Mouse (Mus musculus) 3T3-L1 (cell line): ENCODE measurements around the gene Cmtm1.
"Not testable (repeated sequence)": the region's sequence is repeated elsewhere in the genome, so short reads cannot be mapped to it uniquely, and the experiment has no call there.

Source experiments
- DNase-seq: peaks from one replicate; pipeline ENCODE4 v3.0.0-alpha.2; 2015; ENCODE audit warnings: low read depth, low spot score

The Cmtm1 gene

DNA sequence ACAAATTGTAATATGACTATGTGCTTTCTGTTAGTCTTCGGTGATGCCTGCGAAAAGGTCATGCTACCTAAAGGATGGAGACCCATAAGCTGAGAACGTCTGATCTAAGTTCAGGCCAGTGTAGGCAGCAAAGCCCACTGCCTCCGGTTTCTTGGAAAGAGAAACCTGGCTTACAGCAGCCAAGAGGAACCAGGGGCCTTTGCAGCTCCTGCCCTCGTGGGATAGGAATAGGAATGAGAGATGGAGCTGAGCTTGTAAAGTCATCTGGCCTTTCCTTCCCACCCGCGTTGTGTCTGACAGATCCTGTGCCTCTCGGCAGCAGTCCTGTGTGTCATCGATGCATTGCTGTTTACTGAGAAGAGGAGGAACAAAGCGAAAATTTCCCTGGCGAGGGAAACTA, 11.3 kb upstream of the Cmtm1 start, which contains the start of gene Gm11020:
Gm11020 (plus strand) TSS at position 301 of the 400 bp plus-strand sequence.
- not testable (repeated sequence) for DNase-seq

DNA sequence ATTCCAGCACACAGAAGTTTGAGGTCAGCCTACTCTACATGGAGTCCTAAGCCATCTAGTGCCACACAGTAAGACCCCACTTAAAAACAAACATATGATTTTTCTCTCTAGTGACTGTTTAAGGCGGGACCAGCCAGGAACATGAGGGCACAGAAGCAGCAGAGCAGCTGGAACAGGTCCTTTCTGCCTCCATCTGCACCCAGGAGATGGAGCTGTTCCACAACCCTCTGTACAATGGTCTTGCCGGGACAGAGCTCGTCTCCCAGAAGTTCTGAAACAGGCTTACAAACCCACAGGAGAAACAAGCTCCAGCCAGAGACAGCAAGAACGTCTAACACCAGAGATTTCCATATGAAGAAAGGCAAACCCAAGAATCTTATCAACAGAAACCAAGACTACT, 3.4 kb upstream of the Cmtm1 start:
- DNase-seq: peak; percentile 24

DNA sequence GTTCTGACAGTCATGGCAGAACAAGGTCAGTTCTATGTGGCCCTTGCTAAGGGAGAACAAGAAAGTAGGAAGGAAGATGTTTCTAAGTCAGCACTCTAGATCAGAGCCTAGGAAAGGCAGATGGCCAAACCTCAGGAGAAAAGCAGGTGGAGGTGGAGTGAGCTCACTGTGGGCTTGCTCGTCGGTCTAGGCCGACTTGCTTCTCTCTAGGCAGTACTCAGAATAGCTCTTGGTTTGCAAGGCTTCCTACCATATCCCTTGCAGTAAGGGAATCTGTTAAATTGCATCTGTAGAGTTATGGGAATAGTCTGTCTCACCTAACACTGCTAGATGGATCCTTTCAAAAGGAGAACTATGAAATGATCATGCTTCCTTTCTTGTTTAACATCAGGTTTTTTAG, 2.1 kb upstream of the Cmtm1 start:
- not testable (repeated sequence) for DNase-seq

DNA sequence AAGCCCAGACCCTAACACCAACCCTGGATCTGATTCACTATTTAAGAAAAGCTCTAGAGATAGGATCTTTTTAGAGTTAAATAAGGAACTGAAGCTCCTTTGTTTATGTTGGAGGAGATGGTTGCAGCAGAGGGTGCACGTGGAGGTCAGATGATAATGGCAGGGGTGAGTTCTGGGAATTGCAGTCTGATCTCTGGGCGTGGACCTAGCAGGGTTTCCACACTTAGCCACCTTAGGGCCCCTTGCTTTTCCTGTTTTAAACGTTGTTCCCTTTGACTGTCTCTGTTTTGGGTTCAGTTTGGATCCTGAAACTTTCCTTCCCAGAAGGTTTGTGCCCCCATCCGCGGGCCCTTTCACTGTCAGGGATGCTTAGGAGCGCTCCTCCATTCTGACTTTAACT, 1.6 kb downstream of the Cmtm1 start:
- not testable (repeated sequence) for DNase-seq

DNA sequence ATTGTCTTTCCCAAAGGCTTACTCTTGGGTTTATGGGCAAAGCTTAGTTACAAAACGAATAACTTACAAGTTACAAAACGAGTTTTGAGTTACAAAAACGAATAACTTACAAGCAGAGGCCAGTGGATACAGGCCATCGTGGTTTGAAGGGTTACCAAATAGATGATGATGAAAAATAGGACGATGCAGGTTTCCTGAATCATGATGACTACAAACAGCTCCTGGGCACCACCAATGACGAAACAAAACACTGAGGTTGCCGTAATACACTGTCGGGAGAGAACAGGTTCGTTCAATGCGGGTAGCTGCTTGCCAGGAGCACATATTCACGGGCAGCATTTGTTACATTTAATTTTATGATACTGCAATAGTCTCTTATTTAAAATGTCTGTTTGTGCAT, 5.0 kb downstream of the Cmtm1 start:
- DNase-seq: no peak

DNA sequence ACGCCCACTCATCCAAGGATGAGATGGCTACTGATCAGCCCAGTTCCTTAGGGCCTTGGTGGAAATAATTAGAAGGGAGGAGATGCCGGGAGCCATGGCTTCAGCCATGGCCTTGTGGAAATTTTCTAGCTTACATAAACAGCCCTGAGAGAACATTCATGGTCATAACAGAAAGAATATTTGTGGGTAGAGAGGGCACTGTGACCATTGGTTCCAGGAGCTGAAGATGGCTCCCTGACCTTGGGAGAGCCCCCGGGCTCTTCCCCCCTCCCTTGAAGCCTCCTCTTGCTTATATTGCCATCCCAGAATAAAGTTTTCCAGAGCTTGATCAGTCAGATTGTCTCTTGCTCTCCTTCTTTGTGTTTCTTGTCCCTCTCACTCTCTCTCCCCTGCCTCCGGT, 7.4 kb downstream of the Cmtm1 start:
- not testable (repeated sequence) for DNase-seq

DNA sequence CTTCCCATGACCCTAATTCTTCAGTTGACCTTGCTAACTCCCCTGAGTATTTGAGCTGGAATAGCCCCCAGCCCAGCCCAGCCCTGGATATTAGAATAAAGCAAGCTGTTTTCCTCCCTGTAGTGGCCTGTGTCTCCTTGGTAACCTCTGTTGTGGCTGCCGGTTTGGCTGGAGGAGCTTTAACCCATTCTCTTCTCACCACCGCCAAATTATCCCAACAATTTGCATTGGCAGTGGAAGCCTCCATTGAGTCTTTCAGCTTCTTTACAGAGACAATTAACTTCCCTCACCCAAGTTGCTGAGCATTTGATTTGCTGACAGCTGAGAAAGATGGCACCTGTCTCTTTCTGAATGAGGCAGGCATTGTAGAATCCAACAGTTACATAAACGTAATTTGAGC, 8.4 kb downstream of the Cmtm1 start:
- not testable (repeated sequence) for DNase-seq

DNA sequence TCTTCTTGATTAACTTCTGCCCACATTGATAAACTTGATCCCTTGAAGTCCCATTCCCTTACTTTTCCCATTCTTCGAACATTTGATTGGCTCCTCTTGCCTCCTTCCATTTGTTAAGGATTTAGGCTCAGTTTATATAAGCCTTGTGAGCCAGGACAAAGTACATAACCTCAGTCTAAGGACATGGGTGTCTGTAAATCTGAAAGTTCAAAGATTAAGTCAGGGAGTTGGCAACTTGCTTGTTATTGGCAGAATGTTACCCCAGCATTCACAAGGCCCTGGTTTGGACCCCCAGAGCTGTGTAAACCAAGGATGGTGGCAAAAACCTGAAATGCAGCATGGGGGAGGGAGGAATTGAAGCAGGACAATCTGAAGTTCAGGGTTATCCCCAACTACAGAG, 15.5 kb downstream of the Cmtm1 start:
- no peak for DNase-seq

DNA sequence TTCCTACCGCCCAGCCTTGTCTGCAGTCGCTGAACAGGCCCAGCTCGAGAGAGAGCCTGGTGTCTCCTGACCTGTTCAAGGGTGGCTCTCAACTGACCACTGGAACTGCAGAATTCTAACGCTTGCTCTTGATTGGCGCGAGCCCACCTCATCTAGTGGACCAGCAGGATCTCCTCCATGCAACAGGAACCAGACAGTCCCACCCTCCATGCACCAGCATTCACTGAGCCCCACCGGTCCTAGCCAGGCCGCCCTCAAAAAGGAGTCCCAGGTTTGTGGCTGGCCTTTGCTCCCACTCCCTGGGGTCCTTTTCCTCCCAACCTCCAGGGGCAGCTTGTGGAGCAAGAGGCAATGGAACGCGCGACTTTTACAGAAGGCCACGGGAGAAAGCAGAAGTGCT, 16.9 kb downstream of the Cmtm1 start, which contains the start of gene Cmtm2a:
Cmtm2a (minus strand) TSS at position 101 of the 400 bp plus-strand sequence.
- not testable (repeated sequence) for DNase-seq

DNA sequence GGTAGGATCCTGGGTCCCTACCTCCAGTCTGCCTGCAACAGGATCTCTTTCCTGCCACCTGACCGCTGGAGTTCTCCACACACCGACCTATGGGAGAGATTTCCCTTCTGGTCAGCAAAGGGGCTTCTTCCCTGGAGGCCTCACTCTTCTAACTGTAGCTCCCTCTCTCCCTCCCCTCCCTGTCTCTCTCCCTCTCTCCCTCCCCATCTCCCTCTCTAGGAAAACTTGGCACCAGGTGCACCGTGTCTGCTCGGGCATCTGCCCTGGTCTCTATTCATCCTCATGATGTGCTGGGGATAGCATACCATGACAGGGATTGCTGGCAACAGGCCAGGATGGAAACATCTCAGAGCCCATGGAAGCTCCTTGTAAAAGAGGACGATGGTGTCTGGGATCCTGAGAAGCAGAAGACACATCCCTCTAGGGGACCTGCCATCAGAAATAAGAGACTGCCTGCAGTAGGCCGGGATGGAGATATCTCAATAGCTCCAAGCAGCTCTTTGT, 41.0 kb downstream of the Cmtm1 start:
- no peak for DNase-seq

DNA sequence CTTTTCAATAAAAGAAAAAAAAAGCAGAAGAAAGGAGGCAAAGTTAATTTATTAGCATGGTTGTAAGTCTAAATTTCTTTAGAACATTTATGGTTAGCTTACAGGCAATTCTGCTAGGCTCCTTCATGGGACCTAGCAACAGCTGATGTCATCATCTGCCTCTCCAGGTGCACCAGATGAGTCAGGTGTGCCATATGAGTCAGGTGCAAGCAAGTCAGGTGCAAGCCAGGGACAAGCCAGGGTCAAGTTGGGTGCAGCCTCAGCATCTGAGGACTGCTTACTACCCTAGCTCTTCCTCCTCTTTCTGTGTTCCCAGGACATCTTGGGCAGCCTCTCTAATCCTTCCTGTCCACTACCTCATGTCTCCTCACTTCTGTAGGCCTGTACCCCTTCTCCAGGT, 41.6 kb downstream of the Cmtm1 start:
- no peak for DNase-seq

DNA sequence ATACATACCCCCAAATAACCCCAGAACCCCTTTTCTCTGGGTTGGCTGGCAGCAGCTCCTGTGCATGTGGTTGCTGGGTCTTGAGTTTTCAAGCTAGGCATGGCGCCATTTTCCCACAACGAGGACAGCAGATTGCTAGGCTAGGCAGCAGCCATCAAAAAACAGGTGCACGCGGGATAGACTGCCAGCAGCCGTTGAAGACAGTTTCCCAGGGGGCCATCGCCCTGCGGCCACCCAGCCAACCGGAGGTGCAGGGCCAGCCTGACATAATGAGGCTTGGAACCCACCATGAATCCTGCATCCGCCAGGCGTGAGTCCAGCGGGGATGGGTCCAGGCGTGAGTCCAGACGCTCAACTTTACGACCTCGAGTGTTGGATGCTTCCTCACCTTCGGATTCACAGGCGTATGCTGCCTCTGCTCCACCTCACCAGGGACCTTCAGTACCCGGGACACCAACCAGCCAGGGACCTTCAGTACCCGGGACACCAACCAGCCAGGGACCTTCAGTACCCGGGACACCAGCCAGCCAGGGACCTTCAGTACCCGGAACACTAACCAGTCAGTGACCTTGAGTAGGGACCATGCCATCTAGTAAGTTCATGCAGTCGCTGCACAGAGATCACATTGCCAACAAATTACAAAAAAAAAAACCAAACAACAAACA, 45.5 kb downstream of the Cmtm1 start:
- DNase-seq: not testable (repeated sequence)

DNA sequence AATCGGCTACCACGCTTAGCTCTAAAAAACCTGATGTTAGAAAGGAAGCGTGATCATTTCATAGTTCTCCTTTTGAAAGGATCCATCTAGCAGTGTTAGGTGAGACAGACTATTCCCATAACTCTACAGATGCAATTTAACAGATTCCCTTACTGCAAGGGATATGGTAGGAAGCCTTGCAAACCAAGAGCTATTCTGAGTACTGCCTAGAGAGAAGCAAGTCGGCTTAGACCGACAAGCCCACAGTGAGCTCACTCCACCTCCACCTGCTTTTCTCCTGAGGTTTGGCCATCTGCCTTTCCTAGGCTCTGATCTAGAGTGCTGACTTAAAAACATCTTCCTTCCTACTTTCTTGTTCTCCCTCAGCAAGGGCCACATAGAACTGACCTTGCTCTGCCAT, 48.1 kb downstream of the Cmtm1 start:
- not testable (repeated sequence) for DNase-seq

DNA sequence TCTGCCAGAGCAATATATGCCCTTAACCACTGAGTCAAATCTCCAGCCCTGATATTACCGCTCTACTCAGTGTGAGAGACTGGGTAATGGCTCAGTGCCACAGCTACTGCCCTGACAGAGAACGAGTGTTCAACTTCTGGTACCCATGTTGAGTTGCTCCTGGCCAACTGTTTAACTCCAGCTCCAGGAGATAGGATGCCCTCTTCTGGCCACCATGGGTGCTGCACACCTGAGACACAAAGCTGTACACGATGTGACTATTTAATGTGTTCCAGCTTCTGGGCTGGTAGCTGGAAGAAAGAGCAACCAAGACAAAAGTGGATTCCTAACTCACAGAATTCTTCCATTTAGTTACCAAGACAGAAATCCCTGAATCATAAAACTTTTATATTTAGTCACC, 56.9 kb downstream of the Cmtm1 start:
- DNase-seq: peak; percentile 57

DNA sequence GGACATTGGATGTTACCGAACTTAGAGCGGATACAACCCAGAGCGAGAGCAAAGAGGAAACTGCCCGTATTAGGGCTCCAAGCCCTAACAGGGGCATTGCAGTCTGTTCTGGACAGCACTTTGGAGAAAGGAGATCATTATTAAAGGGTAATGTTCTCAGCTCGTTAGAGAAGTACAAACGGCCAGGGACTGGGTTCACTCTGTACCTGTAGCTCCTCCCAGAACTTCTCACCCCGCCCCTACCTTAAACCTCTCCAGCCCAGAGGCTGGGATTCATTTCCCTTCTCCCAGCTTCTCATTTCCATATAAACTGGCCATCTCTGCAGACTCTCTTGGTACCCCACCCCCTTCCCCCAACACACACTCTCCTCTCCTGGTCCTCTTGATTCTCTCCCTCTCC, 58.5 kb downstream of the Cmtm1 start:
- peak; percentile 48 for DNase-seq

DNA sequence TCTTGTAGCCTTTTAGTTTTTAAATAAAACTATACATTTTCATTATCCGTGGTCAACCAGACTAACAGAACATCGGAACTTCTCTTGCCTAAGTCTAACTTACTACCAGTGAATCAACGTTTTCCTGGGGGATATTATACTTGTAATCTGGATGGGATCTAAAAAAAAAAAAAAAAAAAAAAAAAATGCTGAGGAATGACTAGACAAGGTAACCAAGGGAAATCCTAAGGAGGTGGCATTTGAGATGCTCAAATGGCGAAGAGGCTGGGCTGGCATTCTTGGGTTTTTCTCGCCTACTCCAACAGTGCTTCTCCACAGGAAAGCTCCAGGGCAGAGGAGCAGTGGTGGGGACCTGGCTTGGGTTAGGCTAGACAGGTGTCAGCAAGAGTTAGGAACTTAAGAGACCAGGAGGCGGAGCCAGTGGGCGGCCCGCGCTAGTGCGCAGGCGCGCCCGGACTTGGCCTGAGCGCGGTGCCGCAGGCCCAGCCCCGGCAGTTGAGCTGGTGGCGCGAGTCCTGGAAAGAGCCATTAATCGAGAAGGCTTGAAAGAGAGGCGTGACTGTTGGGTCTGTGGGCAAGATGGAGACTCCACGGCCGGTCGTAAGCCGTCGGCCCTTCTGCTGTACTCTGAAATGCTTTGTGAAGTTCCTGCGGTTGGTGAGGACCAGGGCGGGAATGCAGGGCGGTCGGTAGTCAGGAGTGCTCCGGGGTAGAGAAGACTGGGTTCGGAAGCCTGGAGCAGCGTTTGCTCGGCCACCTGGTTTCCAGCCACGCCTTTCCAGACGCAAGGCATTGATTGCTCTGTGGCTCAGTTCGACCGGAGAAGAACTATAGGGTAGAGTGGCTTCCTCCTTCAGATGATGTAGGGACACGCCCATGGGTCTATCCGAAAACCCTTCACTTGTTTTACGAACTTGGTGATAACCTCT, 59.2 kb downstream of the Cmtm1 start, which contains the start of gene Cklf:
Cklf (plus strand) TSS at position 423 of the 929 bp plus-strand sequence.
- peak; percentile 94 for DNase-seq

DNA sequence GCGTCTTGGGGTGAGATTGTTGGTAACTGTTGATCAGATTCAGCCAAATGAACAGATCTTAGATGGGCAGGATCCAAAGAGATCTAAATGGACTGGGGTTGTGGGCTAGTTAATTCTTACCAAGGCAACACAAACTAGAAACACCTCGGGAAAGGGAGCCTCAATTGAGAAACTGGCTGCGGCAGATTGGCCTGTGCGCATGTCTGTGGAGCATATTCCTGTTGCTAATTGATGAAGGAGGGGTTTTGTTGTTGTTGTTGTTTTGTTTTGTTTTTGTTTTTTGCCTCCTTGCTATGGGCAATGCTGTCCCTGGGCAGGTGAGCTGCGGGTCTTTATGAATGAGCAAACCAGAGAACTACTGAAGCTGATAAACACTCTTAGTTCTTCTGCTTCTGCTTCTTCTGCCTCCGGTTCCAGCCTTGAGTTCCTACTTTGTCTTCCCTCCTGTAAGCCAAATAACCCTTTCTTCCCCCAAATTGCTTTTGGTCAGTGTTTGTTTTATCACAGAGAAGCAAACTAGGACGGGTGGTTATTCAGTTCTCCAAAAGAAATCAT, 60.4 kb downstream of the Cmtm1 start:
- no peak for DNase-seq

DNA sequence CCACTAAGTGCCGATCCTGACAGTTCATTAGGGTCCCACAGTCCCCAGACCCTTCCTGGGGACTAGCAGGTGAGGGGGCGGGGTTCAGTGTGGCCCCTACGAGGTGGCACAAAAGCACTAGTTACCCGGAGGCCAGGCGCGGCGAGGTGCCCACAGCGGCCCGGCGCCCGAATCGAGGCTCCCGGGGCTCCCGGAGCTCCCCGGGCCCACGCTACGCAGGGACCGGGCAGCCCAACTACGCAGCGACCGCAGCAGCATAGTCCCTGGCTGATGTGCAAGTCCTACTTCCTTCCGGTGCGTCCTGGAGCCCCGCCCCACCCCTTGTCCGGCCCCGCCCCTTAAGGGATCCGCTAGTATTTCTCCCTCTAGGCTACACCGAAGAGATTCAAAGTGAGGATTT, 61.7 kb downstream of the Cmtm1 start, which contains the start of gene Tk2:
Tk2 (minus strand) TSS at position 283 of the 400 bp plus-strand sequence.
- peak; percentile 88 for DNase-seq

DNA sequence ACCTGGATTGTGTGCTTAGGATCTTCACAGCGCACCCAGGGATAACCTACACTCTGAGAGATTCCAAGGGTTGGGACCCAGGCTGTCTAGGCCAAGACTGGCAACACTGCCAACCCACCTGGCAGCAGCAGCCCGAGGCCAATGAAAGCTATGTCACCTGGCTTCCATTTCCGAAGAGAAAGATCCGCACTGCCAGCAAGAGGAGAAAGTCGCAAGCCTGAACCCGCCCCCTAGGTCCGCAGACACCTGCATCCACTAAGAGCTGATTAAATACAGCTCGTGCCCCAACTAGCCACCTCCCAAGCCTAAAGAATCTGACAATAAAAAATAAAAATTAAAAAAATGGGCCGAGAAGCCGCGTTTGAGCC, 62.1 kb downstream of the Cmtm1 start:
- peak; percentile 25 for DNase-seq

DNA sequence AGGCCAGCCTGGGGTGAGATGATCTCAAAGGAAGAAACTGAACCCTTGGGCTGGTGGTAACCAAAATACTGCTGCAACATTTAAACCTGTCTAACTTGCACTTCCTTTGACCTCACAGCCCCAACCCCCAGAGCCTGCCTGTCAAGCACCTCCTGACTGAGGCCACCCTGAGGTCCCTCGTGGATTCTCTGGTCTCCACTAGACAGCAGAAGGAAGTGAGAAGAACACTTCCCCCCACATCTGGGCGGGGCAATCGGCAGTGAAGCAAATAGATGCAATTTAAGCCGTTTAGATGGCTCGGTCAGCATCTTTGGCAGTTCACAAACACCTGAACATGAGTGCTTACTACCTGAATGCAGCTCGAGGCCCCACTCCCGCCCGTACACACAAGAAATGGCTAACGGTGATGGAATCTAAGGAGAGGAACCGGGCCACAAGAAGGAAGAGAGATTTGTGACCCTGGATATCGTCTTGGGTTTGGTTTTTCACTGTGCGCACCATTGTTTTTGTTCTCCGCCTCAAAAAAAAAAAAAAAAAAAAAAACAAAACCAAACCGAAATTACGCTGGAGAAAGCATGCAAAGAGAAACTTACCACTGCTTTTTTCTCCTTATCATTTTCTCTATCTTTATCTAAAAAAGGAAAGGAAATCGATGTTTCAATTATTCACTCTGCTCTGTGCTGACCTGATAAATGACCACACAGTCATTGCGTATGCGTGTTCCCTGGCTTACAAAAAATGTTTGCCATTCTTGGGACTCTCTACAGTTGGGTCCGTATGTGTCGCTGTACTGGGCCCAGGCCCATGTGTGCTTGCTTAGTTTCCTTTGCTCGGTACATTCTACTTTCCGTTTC, 62.7 kb downstream of the Cmtm1 start:
- peak; percentile 14 for DNase-seq

DNA sequence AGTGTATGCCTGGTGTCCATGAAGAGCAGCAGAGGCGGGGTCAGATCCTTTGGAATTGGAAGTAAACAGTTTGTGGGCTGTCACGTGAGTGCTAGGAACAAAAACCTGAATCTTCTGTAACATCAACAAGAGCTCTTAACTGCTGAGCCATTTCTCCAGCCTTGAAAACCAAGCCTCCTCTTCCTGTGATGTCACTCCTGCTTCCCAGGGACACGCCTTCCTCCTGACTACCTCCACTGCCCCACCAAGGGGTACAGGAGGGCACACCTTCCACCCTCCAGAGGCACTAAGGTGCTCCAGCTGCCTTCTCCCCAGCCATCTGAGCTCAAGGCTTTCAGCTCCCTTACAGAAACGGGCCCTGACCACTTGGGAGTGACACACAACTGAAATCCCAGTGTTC, 63.3 kb downstream of the Cmtm1 start:
- no peak for DNase-seq
